Mouse (Mus musculus) liver (tissue): ENCODE data around the gene Tmprss3.

Source experiments
- DNase-seq: peaks from one replicate; pipeline ENCODE4 v3.0.0-alpha.2; 2020; ENCODE audit warnings: mixed read lengths

Gene Tmprss3

GRCm38 (mm10) chr17:31134913-31135312 lies 63.9 kb downstream of the Tmprss3 start:
- no peak for DNase-seq

- DNase-seq, result peak; percentile 41
These were observed 65.0 kb downstream of the Tmprss3 start for GRCm38 (mm10) chr17:31133776-31134175.

- DNase-seq, result no peak
These were observed 67.4 kb downstream of the Tmprss3 start for GRCm38 (mm10) chr17:31131269-31131821.

GRCm38 (mm10) chr17:31129452-31129851 lies 69.3 kb downstream of the Tmprss3 start, which contains the start of gene Tff3:
Gene Tff3, minus strand, starts transcription at chr17:31129646.
- no peak for DNase-seq
